Mouse (Mus musculus) CD8-positive naive resting alpha-beta T cell, adult 2 months (primary cell): ENCODE data around the gene Mrpl19.

ENCODE experiments used
- DNase-seq, 2 experiments: peaks; one replicate each; pipeline ENCODE4 v3.0.0; 2022; ENCODE audit warnings: low read depth in 2 of 2, low spot score in 2 of 2

Gene Mrpl19

DNA sequence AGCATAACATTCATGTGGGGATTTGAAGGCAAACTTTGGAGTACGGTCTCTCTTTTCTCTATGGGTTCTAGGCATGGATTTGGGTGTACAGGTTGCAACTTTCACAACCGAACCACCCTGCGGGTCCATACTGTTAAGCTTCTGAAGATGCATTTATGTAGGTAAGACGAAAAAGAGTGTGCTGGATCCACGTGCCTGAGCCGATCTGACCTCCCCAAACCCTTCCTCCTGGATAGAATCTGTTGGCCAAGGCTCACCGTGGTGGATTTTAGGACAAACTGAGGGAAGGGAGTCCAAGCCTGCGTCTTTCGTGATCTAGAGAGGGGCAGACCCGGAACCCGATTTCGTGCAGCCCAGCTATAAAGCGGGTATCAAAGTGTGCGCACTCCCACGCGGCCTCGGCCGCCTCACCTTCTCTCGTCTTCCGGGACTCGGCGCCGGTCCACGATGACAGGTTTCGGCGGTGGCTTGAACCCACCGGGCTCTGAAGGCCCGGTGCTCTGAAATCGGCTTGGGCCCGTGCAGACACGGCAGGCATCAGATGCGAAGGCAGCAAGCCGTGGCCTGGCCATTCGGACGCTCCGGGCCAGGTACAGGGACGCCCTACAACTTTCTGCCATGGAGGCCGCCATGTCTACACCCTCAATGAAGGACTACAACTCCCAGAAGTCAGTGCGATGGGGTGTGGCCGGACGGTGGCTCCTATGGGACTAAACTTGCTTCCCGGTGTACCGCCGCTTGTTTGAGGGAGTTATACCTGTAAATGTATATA is at the start of gene Mrpl19:
Gene Mrpl19, minus strand, starts transcription at position 663 of the 772 bp plus-strand sequence.
- DNase-seq = peak; percentile 79 to 87

DNA sequence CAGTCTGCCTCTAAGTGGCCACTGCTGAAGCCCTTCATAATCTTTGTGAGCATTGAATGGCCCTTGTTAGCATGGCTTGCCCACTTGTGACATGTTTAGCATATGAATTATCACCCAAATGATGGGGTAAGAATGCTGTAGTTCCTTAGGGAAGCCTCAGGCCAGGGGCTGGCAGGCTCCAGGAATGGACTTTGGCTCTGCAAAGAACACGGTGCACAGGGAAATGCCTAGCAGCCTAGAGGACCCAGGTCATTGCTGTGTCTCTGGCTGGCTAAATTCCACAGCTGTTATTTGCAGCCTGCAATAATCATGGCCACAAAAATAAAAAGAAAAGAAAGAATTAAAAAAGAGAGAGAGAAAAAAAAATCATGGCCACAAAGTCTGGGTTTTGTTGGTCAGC is 46.6 kb upstream of the Mrpl19 start:
- DNase-seq = no peak

DNA sequence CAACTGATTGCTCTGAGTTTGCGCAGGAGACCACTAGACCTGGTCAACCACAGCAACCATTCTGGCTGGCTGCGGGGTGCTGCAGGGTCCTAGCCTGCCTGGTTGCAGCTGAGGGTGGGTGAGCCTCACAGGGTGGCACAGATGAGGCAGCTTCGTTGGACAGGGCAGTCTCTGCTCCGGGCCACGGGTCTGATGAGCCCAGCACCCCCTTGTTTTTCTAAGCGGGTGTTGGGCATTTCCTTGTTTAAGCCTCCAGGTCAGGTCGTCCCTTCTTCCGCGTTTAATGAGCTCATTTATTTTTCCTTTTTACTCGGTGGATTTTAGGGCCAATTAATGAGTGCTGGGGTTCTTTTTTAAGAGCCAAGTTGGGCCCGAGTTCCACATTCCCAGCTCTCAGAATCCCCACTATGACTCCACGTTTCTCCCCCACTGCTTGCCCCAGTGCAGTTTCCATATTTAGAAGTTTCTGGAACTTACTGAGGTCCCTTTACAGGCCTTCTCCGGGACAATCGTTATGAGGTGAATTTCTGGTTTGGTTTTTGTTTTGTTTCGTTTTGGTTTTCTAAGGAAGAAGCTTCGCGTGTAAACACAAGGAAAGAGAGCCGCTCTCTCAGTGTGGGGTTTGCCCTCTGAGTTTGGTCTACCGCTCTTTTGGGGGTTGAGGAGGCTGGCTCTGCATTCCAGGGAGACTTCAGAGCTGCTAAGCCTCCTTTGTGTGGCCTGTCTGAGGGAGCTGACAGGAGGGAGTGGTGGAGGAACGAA is 24.5 kb upstream of the Mrpl19 start:
- DNase-seq = no peak

DNA sequence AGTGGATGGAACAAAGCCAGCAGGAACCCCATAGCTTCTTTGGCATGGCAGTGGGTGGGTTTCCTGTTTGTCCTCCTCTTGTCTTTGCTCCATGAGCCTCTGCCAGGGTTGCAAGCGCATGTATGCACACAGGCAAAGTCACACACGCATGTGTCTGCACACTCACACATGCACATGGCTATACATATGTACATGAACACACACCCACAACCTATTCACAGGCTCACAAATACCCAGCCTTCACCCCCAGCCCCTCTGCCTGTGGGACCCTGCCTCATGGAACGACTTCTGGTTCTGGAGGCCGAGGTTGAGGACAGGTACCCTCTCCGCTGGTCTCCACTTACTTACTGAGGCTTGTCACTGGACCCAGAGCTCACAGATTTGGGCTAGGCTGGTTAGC is 22.6 kb upstream of the Mrpl19 start:
- no peak for DNase-seq

DNA sequence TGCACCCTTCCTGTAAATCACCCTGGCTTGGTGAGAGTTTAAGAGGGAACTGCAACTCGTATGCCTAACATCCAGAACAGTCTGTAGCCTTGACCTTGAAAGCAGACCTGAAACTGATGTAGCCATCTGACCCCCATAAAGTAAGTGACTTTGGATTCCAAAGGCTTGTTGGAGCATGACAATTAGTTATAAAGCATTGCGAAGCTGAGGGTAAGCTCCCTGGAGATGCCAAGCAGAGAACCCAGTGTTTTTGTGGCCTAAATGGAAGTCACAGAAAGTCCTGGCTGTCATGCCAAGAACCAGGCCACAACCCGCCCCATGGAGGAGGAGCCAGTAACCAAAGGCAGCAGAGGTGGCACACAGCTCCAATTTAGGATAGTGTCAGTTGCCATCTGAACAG is 21.8 kb upstream of the Mrpl19 start:
- DNase-seq = no peak

DNA sequence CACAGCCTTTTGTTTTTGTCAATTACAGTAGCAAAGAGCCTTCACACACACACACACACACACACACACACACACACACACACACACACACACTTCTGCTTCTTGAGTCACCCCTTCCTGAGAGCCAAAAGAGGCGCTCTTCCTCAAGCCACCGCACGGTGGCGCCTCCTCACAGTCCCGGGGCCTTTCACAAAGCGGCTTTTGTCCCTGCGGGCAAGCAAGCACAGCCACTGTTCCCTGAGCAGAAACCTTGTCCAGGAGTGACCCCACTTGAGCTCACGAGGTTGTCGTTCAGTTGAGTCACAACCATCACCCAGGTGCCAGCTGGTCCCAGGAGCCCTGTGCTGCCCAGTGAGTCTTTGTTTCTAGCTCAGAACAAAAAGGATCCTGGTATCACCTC is 21.3 kb upstream of the Mrpl19 start:
- DNase-seq = no peak

DNA sequence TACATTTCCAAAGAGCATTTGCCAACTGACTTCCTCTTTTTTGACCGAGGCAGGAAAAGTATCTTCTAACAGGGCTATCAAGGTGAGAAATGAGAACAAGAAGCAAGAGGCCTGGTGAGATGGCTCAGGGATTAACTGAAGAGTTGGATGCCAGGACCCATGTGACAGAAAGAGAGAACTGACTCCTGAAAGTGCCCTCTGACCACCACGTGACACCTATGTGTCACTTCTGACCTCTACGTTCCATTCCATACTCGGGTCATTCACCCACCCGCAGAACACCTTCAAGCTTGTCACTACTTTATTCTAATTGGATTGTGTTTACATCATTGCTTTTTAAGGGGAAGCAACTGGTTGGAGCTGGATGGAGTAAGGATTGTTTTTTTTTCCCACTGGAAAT is 20.8 kb upstream of the Mrpl19 start:
- no peak for DNase-seq

DNA sequence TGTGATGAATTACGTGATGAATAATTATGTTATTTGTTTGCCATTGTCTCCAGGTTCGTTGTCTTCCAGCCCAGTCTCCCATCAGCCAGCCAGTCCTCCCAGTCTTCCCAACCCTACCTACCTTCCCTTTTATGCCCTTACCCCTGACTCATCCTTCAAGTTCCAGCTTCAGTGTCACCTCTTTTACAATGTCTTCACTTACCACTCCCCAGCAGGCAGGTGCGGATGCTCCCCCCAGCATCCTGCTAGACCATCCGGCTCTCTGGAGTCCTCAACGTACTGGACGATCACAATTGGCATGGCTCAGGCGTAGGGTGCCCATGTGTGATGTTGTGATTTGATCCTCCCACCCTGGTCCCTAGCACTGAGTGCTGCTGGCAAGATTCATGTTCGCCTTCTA is 20.4 kb upstream of the Mrpl19 start:
- DNase-seq = no peak

DNA sequence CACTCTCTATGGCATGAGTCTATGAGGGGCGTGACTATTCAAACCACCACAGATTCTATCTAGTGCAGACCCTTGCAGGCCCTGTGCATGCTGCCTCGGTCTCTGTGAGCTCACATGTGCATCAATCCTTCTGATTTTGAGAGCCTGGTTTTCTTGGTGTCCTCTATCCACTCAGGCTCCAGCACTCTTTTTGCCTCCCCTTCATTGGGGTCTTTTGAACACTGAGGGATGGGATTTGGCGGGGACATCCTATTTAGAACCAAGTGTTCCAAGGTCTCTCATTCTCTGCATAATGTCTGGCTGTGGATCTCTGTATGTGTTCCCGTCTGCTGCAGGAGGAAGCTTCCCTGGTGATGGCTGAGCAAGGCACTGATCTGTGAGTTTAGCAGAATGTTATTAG is 13.5 kb upstream of the Mrpl19 start:
- no peak for DNase-seq

DNA sequence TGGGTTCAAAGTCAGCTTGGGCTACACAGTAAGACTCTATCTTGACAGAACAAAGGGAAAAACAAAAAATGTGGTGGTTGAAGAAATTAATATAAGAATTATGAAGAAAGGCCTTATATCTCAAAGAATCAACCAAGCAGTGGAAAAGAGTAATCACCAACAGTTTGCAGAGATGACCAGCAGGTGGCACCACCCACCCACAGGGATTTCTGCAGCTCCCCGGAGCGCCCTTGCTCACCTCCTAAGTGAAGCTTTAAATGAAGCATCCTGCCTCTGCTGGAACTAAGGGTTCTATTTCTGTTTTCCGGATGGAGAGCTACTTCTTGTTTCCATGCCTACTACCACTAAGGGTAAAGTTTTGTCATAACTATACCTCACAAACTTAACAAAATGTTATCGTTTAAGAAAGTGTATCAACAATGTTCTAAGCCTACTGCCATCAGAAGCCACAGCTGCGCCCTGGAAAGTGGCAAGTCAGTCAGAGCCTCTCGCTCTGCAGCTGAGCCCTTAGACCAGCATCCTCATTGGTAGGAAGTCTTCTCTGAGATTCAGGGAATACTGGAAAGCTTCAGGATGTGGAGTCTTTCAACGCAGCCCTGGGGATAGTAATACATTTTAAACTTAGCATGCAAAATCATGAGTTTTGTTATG is 10.3 kb upstream of the Mrpl19 start:
- peak; percentile 39 to 58 for DNase-seq

DNA sequence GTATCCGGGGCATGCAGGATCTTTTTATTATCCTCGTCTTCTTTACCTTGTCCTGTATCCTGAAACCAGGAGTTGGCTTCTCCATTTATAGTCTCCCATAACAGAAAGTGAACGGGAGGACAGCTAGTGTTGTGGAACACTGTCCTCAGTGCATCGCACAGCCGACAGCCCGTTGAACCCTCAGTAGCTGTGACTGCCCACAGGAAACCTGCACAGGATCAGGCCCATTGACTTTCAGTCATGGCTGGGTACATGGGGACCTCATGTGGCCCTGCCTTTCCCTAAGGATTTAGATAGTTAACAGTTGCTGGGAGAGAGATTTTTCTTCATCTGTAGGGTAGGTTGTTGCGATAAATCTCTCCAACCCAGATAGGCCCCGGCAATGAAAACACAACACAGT is 6.8 kb upstream of the Mrpl19 start:
- DNase-seq = no peak

DNA sequence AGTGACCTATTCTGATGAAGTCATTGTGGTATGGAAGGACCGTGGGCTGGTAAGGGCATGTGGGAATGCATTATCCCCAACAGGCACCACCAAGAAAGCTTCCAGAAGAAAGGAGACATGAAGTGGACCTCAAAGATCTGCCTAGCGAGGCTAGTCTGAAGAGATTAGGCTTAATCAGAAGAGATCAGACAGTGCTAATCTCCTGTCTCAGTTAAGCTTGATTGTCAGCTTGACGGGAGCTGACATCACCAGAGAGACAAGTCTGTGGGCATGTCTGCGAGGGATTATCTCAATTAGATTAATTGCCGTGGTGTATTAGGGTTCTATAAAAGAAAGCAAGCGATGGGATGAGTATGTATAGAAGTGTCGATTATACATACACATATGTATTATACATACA is 5.4 kb upstream of the Mrpl19 start:
- DNase-seq = no peak

DNA sequence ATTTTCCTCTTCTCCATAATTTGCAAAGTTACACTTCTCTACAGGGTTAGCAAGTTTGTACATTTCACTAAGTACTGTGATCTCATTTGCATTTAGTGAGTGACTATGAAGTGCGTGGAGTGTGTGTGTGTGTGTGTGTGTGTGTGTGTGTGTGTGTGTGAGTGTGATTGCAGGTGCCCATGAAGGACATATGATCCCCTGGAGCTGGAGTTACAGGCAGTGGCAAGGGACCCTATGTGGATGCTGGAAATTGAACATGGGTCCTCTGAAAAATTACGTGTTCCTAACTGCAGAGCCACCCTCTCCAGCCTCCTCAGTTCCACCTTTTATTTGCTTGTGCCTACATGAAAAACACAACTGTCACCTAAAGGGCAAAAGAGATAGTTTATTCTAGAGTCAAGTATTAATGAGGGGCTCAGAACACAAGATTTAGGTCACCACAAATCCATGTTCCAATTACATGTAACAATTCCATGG is 348 bp upstream of the Mrpl19 start:
- DNase-seq = no peak

DNA sequence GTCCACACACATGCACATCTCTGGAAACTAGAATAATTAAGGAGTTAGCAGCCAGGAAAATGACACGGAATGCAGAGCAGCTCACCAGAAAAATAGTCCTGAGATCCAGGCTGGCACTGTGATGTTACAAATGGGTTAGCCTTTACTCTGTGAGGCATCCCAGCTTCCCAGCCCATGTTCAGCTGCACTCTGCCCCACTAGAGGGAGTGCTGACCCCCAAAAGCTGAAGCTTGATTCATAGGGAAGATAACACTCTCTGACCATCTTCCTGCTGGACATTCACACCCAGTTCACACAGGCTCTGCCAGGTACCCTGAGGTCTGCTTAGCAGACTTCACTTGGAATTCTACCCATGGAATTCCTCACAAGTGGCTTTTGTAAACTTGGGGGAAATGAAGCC is 5.5 kb downstream of the Mrpl19 start:
- no peak for DNase-seq

DNA sequence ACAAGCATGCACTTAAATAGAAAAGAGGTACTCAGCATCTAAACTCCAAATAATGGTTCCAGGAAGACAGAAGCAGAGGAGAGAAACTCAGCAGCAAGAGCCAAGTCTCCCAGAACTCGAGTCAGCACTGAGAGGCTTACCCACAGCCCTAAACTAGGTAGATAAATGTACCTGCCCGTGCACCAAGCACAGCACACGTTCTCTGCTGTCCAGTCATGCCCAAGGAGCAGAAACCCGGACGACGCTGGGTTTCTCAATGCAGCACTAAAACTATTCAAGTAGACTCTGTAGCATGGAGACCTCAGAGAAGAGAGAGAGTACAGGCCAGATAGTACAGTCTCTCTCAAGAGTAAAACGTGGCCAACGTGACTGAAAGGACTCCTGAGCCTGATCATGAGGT is 5.9 kb downstream of the Mrpl19 start:
- no peak for DNase-seq

DNA sequence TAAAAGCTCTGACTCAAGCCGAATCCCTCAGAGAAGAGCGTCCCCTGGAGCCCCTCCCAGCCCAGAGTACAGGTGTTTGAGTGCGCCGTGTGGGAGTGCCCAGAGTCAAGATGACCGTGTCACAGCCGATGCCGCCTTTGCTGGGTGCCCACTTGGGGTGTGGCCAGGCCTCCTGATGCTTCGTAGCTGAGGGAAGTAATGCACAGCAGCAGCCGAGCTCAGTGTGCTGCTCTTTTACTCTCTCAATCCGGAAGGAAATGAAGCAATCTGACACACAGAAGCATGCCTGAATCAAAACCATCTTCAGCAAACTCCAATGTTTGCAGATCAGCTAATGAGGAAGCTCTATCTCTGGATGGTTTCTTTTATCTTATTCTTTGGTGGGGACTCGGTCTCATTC is 7.8 kb downstream of the Mrpl19 start:
- no peak for DNase-seq

DNA sequence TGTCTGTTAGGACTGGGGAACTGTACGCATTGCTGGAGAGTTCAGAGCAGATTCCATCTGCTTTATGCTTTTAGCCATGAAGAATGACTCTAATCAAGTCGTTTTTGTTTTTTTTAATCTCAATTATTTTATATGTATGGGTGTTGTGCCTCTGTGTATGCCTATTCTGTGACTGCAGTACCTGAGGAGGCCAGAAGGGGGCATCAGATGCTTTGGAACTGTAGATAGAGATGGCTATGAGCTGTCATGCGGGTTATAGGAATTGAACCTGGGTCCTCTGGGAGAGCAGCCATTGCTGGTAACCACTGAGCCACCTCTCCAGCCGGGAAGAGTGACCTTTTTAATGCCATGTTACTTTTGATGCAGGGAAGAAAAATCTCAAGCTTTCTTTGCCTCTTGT is 9.4 kb downstream of the Mrpl19 start:
- DNase-seq = peak in 1 of 2 experiments; percentile 18

DNA sequence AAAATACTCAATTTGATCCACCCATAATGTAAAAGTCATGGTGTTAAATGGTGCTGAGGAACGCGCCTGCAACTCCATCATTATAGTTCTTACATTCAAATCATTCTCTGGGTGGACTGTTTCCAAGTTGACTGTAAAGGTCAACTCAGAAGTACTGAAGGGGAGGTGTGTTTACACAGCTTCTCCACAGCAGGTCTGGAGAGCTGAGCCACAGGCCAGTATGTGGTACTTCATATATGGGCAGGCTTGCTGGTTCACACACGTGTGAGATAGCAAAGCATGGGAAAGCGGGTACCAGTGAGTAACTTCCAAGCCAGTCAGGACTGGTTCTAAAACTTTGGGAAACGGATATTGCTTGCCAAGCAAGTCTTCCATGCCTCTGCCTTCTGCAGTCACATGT is 10.6 kb downstream of the Mrpl19 start:
- DNase-seq = no peak

DNA sequence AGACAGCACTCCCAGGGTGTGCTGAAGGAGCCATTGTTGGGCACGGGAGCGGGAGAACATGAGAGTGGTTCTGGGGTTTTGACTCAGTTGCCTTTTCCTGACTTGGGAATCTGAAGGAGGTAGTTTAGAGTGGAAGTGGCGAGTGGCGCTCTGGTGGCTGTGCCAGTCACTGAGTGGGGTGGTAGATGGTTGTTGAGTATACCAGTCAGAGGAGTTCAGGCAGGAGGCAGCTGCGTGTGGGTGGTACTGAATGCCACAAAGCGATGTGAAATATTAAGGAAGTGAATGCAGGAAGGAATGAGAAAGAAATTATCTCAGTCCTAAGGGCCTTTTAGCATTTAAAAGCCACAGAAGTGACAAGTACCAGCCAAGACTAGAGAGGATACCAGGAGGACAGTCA is 18.9 kb downstream of the Mrpl19 start:
- DNase-seq = no peak

DNA sequence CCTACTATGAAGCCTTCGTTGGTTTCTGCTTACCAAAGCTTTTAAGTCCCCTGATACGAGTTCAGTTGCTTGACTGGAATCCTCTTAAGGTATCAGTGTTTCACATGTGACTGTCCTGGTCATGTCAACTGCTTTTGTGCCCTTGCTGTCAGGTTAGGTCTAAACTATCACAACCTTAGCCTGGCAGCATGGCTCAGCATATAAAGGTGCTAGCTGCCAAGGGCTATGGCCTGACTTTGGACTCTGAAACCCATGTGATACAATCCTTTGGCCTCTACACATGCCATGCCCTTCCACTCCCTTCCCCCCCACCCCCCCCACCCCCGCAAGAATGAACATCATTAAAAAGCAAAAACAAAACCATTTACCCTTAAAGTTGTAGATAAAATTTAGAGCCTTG is 21.3 kb downstream of the Mrpl19 start:
- DNase-seq = no peak

DNA sequence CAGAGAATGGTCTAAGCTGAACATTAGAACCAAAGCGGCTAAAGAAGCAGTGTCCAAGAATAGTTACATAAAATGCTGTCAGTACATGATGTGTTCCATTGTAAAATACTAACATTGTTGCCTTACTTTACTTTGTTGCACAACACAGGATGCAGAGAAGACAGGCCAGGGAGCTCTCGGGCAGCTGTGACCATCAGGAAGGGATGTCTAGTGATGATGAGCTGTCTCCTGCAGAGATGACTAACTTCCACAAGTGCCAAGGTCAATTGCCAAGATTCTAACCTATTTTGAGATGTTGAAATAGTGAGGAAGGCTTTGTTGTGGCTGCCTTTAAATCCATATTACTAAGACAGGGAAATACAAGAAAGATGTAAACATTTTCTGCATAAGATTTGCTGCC is 22.5 kb downstream of the Mrpl19 start:
- no peak for DNase-seq

DNA sequence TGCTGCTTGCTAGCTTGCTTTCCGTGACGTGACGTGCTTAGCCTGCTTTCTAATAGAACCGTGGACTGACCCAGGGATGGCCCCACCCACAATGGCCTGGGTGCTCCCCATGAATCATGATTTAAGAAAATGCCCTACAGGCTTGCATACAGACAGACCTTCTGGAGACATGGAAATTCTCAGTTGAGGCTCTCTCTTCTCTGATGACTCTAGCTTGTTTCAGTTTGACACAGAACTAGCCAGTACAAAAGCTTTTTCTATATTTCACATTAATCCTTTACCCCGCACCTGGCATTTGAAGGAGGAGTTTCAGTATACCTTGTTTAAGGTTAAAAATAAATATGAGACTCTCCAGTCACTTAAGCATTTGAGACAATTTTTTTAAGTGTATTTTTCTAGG is 24.0 kb downstream of the Mrpl19 start:
- DNase-seq = no peak
